Mouse (Mus musculus) lung, postnatal 0 days (tissue): ENCODE data around the gene Zbed4. TPM values are rescaled to one million over a fixed set of nuclear protein-coding genes. Genes with fewer than 3 reads are reported as not detected.
"Not testable (repeated sequence)": the region's sequence is repeated elsewhere in the genome, so short reads cannot be mapped to it uniquely, and the experiment has no call there.

Source experiments
- ATAC-seq: fragments of 200-750 bp; cut with Nextera tagmentation; 2 replicates; pipeline ENCODE4 v1.8.0; 2017; ENCODE audit warnings: moderate library complexity
- DNase-seq: peaks from one replicate; pipeline ENCODE4 v3.0.0-alpha.2; 2016; ENCODE audit warnings: low spot score
- H3K27ac ChIP-seq: fragments of 300-500 bp; sonication (generic); 2 replicates; pipeline ENCODE4 v1.5.1; 2014; ENCODE audit warnings: antibody characterized with exemption, mild to moderate bottlenecking, low read length, mixed read lengths
- H3K27me3 ChIP-seq: fragments of 300-500 bp; sonication (generic); replicated peaks from 2 replicates; pipeline ENCODE4 v1.6.1; 2014; ENCODE audit warnings: low read length, mixed read lengths; ENCODE audit not compliant: insufficient read depth
- H3K36me3 ChIP-seq: fragments of 300-500 bp; sonication (generic); 2 replicates; pipeline ENCODE4 v1.6.1; 2014; ENCODE audit warnings: low read length, mixed read lengths; ENCODE audit not compliant: insufficient read depth
- H3K4me1 ChIP-seq: fragments of 300-500 bp; sonication (generic); 2 replicates; pipeline ENCODE4 v1.6.1; 2014; ENCODE audit warnings: antibody characterized with exemption, low read depth, low read length, mixed read lengths; ENCODE audit not compliant: insufficient read depth
- H3K4me2 ChIP-seq: fragments of 300-500 bp; sonication (generic); replicated peaks from 2 replicates; pipeline ENCODE4 v1.6.1; 2014; ENCODE audit warnings: low read depth, mild to moderate bottlenecking, low read length, moderate library complexity, mixed read lengths
- H3K4me3 ChIP-seq: fragments of 300-500 bp; sonication (generic); 2 replicates; pipeline ENCODE4 v1.5.1; 2014; ENCODE audit warnings: low read depth, low read length
- H3K9ac ChIP-seq: fragments of 300-500 bp; sonication (generic); replicated peaks from 2 replicates; pipeline ENCODE4 v1.6.1; 2014; ENCODE audit warnings: low read depth, mild to moderate bottlenecking
- H3K9me3 ChIP-seq: fragments of 300-500 bp; sonication (generic); 2 replicates; pipeline ENCODE4 v1.6.1; 2016; ENCODE audit warnings: low read length, mixed read lengths
- CTCF ChIP-seq: IDR thresholded peaks from 2 replicates; pipeline ENCODE4 v1.5.1; 2016; ENCODE audit warnings: antibody characterized with exemption, mild to moderate bottlenecking
- EP300 ChIP-seq: IDR thresholded peaks from 2 replicates; pipeline ENCODE4 v1.6.1; 2016; ENCODE audit warnings: antibody characterized with exemption, mild to moderate bottlenecking, control low read depth
- WGBS: fragments of 180-500 bp; shearing (Covaris S2); extraction: QIAGEN DNeasy Blood & Tissue Kit; methylation state at CpG from one replicate; pipeline ENCODE4 v1.1.7; 2014; 5-methylcytosine and 5-hydroxymethylcytosine counted together
- polyA plus RNA-seq: library from polyadenylated mRNA; unstranded; fragments of >200 nt; fragmentation: Nextera tagmentation; extraction: Ambion mirVana; gene quantifications from 2 replicates; pipeline ENCODE4 v1.2.1, GENCODE M21; 2015

Gene Zbed4
- polyA plus RNA-seq, 1 experiment from 2014 or later, result 4.8 TPM

GRCm38 (mm10) chr15:88792140-88792850 is 40.8 kb downstream of the Zbed4 start:
- no peak overlapping the region for H3K4me3 ChIP-seq
- DNase-seq (no peak), ATAC-seq (no peak)
- H3K27ac ChIP-seq, result no peak overlapping the region
- 81% methylated on average over 4 of the region's 4 CpGs for WGBS
- no peaks in the 10 kb centered on the region for H3K36me3 ChIP-seq
- H3K27me3 ChIP-seq, result no peaks in the 10 kb centered on the region
- TF ChIP-seq CTCF, result no peak
- TF ChIP-seq EP300, result no peak
- no peaks in the 10 kb centered on the region for H3K9me3 ChIP-seq
- H3K4me1 ChIP-seq, result no peaks in the 10 kb centered on the region
- no peak overlapping the region for H3K4me2 ChIP-seq
- H3K9ac ChIP-seq, result no peak overlapping the region

- H3K27me3 ChIP-seq, H3K4me2 ChIP-seq, H3K4me3 ChIP-seq, DNase-seq, H3K36me3 ChIP-seq, H3K27ac ChIP-seq, H3K4me1 ChIP-seq, H3K9me3 ChIP-seq, ATAC-seq, H3K9ac ChIP-seq: not testable (repeated sequence)
- WGBS, result 84% methylated on average over 4 of the region's 5 CpGs
These were observed 43.3 kb downstream of the Zbed4 start for GRCm38 (mm10) chr15:88794729-88795128.

GRCm38 (mm10) chr15:88799950-88800371 is 48.5 kb downstream of the Zbed4 start:
- no peak overlapping the region for H3K9ac ChIP-seq
- peaks cover 1% of the 10 kb centered on the region; the same call in 1 of the 2 replicates for H3K36me3 ChIP-seq
- H3K9me3 ChIP-seq, result no peaks in the 10 kb centered on the region
- DNase-seq, result peak; percentile 94
- H3K27ac ChIP-seq, result peak overlapping the region; percentile 40; the same call in 1 of the 2 replicates
- no peak overlapping the region for H3K4me3 ChIP-seq
- peak; percentile 97 for ATAC-seq
- H3K4me1 ChIP-seq, result no peaks in the 10 kb centered on the region
- TF ChIP-seq CTCF (no peak), EP300 (peak; percentile 88)
- no peaks in the 10 kb centered on the region for H3K27me3 ChIP-seq
- H3K4me2 ChIP-seq, result no peak overlapping the region
- 47% methylated on average over 11 of the region's 11 CpGs for WGBS

- ATAC-seq (no peak), DNase-seq (no peak)
- Histone ChIP-seq H3K4me3 (no peak overlapping the region), H3K27ac (no peak overlapping the region), H3K36me3 (peaks cover 11% of the 10 kb centered on the region; the same call in 1 of the 2 replicates), H3K9me3 (no peaks in the 10 kb centered on the region), H3K9ac (no peak overlapping the region), H3K4me1 (no peaks in the 10 kb centered on the region), H3K27me3 (no peaks in the 10 kb centered on the region), H3K4me2 (no peak overlapping the region)
- WGBS, result 68% methylated on average over 6 of the region's 6 CpGs
- TF ChIP-seq CTCF (no peak), EP300 (no peak)
These were observed 49.5 kb downstream of the Zbed4 start for GRCm38 (mm10) chr15:88800921-88801354.

GRCm38 (mm10) chr15:88801903-88802302 is 50.4 kb downstream of the Zbed4 start:
- no peak for TF ChIP-seq EP300
- TF ChIP-seq CTCF, result no peak
- Histone ChIP-seq H3K27ac (no peak overlapping the region), H3K9ac (no peak overlapping the region), H3K4me2 (no peak overlapping the region), H3K4me3 (no peak overlapping the region), H3K4me1 (no peaks in the 10 kb centered on the region), H3K27me3 (no peaks in the 10 kb centered on the region), H3K9me3 (no peaks in the 10 kb centered on the region), H3K36me3 (peaks cover 17% of the 10 kb centered on the region; the same call in 1 of the 2 replicates)
- ATAC-seq, result no peak
- WGBS, result 87% methylated on average over 3 of the region's 3 CpGs
- no peak for DNase-seq

- Histone ChIP-seq H3K4me1 (no peaks in the 10 kb centered on the region), H3K27ac (no peak overlapping the region), H3K4me3 (no peak overlapping the region), H3K9ac (no peak overlapping the region), H3K4me2 (no peak overlapping the region), H3K9me3 (no peaks in the 10 kb centered on the region), H3K27me3 (no peaks in the 10 kb centered on the region), H3K36me3 (peaks cover 17% of the 10 kb centered on the region; the same call in 1 of the 2 replicates)
- TF ChIP-seq EP300 (no peak), CTCF (no peak)
- DNase-seq (no peak), ATAC-seq (no peak)
- whole genome bisulfite sequencing, result 86% methylated on average over 6 of the region's 6 CpGs
These were observed 50.9 kb downstream of the Zbed4 start for GRCm38 (mm10) chr15:88802348-88802747.
